Mouse (Mus musculus) MEL (cell line): ENCODE results near the gene Farsa. TPM values are rescaled to one million over a fixed set of nuclear protein-coding genes. Genes with fewer than 3 reads are reported as not detected.

Source experiments
- DNase-seq: peaks from one replicate; pipeline ENCODE4 v3.0.0; 2011; ENCODE audit warnings: low read depth, low spot score
- H3K27ac ChIP-seq: 2 replicates; pipeline ENCODE4 v1.5.1; 2012; ENCODE audit warnings: low read depth, mild to moderate bottlenecking, control low read depth, low read length, moderate library complexity; ENCODE audit not compliant: control insufficient read depth
- H3K27me3 ChIP-seq, 2 experiments: fragments of 150-350 bp in 1 of 2; sonication (generic) in 1 of 2; 2 replicates each; pipeline ENCODE4 v1.6.1; 2012; ENCODE audit warnings: low read length in 2 of 2, mild to moderate bottlenecking in 2 of 2, improper control_type of control experiment in 1 of 2, moderate library complexity in 1 of 2; ENCODE audit not compliant: insufficient read depth in 2 of 2, control insufficient read depth in 1 of 2
- H3K36me3 ChIP-seq, 2 experiments: 2 replicates each; pipeline ENCODE4 v1.6.1; 2012 to 2014; ENCODE audit warnings: low read length in 2 of 2, improper control_type of control experiment in 1 of 2, inconsistent platforms in 1 of 2, mild to moderate bottlenecking in 1 of 2; ENCODE audit not compliant: insufficient read depth in 2 of 2, control insufficient read depth in 1 of 2
- H3K4me1 ChIP-seq, 2 experiments: fragments of 150-350 bp in 1 of 2; sonication (generic) in 1 of 2; 2 replicates each; pipeline ENCODE4 v1.6.1; 2012; ENCODE audit warnings: low read length in 2 of 2, improper control_type of control experiment in 1 of 2, mild to moderate bottlenecking in 1 of 2; ENCODE audit not compliant: insufficient read depth in 2 of 2, control insufficient read depth in 1 of 2
- H3K4me3 ChIP-seq, 2 experiments: fragments of 150-350 bp in 1 of 2; sonication (generic) in 1 of 2; 2 replicates each; pipeline ENCODE4 v1.5.1; 2012; ENCODE audit warnings: low read depth in 2 of 2, low read length in 2 of 2, mild to moderate bottlenecking in 2 of 2, moderate library complexity in 2 of 2, control low read depth in 1 of 2, improper control_type of control experiment in 1 of 2; ENCODE audit not compliant: control insufficient read depth in 1 of 2, insufficient read depth in 1 of 2
- H3K79me2 ChIP-seq: 2 replicates; pipeline ENCODE4 v1.6.1; 2012; ENCODE audit warnings: mild to moderate bottlenecking, low read length, moderate library complexity; ENCODE audit not compliant: control insufficient read depth, poor library complexity, insufficient read depth
- H3K9ac ChIP-seq: 2 replicates; pipeline ENCODE4 v1.6.1; 2012; ENCODE audit warnings: low read depth, mild to moderate bottlenecking, control low read depth, low read length, moderate library complexity; ENCODE audit not compliant: control insufficient read depth, poor library complexity, severe bottlenecking
- H3K9me3 ChIP-seq: fragments of 150-350 bp; sonication (generic); replicated peaks from 2 replicates; pipeline ENCODE4 v1.6.1; 2012; ENCODE audit warnings: mild to moderate bottlenecking, low read length, improper control_type of control experiment, moderate library complexity; ENCODE audit not compliant: insufficient read depth
- BHLHE40 ChIP-seq: IDR thresholded peaks from 2 replicates; pipeline ENCODE4 v1.6.1; 2012; ENCODE audit warnings: low read depth, mild to moderate bottlenecking, inconsistent platforms, low read length, improper control_type of control experiment, borderline replicate concordance
- CHD1 ChIP-seq: IDR thresholded peaks from 2 replicates; pipeline ENCODE4 v1.6.1; 2012; ENCODE audit warnings: low read depth, mild to moderate bottlenecking, inconsistent platforms, low read length, improper control_type of control experiment
- CHD2 ChIP-seq: IDR thresholded peaks from 2 replicates; pipeline ENCODE4 v1.6.1; 2011; ENCODE audit warnings: low read length, improper control_type of control experiment
- CTCF ChIP-seq, 3 experiments: IDR thresholded peaks in 2 of 3; conservative IDR thresholded peaks in 1 of 3; 2 replicates each; pipeline ENCODE4 v1.5.1; 2011 to 2012; ENCODE audit warnings: low read length in 3 of 3, low read depth in 2 of 3, mild to moderate bottlenecking in 2 of 3, improper control_type of control experiment in 1 of 3, inconsistent platforms in 1 of 3, mixed read lengths in 1 of 3, moderate library complexity in 1 of 3; ENCODE audit not compliant: control insufficient read depth in 1 of 3, insufficient read depth in 1 of 3, poor library complexity in 1 of 3, severe bottlenecking in 1 of 3
- ELF1 ChIP-seq: IDR thresholded peaks from 2 replicates; pipeline ENCODE4 v1.6.1; 2014; ENCODE audit warnings: low read depth, mild to moderate bottlenecking, inconsistent platforms, low read length, improper control_type of control experiment, moderate library complexity
- ETS1 ChIP-seq: IDR thresholded peaks from 2 replicates; pipeline ENCODE4 v1.6.1; 2012; ENCODE audit warnings: low read depth, mild to moderate bottlenecking, inconsistent platforms, low read length, improper control_type of control experiment, moderate library complexity
- GABPA ChIP-seq: IDR thresholded peaks from 2 replicates; pipeline ENCODE4 v1.6.1; 2012; ENCODE audit warnings: low read depth, mild to moderate bottlenecking, inconsistent platforms, low read length, improper control_type of control experiment, moderate library complexity
- JUND ChIP-seq: IDR thresholded peaks from 2 replicates; pipeline ENCODE4 v1.6.1; 2011; ENCODE audit warnings: low read depth, mild to moderate bottlenecking, improper control_type of control experiment, low read length
- KAT2A ChIP-seq: conservative IDR thresholded peaks from 2 replicates; pipeline ENCODE4 v1.6.1; 2012; ENCODE audit warnings: low read depth, low read length, improper control_type of control experiment, inconsistent platforms
- MAX ChIP-seq: IDR thresholded peaks from 2 replicates; pipeline ENCODE4 v1.6.1; 2011; ENCODE audit warnings: low read length, improper control_type of control experiment
- MAZ ChIP-seq: IDR thresholded peaks from 2 replicates; pipeline ENCODE4 v1.6.1; 2012; ENCODE audit warnings: low read depth, mild to moderate bottlenecking, inconsistent platforms, low read length, improper control_type of control experiment
- MEF2A ChIP-seq: IDR thresholded peaks from 2 replicates; pipeline ENCODE4 v1.6.1; 2014; ENCODE audit warnings: low read depth, mild to moderate bottlenecking, inconsistent platforms, low read length, improper control_type of control experiment; ENCODE audit not compliant: poor library complexity, insufficient replicate concordance, severe bottlenecking; ENCODE audit errors: extremely low read depth
- MXI1 ChIP-seq: IDR thresholded peaks from 2 replicates; pipeline ENCODE4 v1.6.1; 2011; ENCODE audit warnings: mild to moderate bottlenecking, low read depth, low read length, improper control_type of control experiment
- MYC ChIP-seq: IDR thresholded peaks from 2 replicates; pipeline ENCODE4 v1.6.1; 2011; ENCODE audit warnings: low read depth, mild to moderate bottlenecking, low read length, improper control_type of control experiment, moderate library complexity
- NRF1 ChIP-seq: IDR thresholded peaks from 2 replicates; pipeline ENCODE4 v1.6.1; 2014; ENCODE audit warnings: low read depth, mild to moderate bottlenecking, inconsistent platforms, low read length, improper control_type of control experiment, moderate library complexity; ENCODE audit not compliant: poor library complexity, insufficient read depth, severe bottlenecking
- POLR2AphosphoS2 ChIP-seq: IDR thresholded peaks from 2 replicates; pipeline ENCODE4 v1.6.1; 2011; ENCODE audit warnings: low read length, improper control_type of control experiment
- POLR2AphosphoS5 ChIP-seq: IDR thresholded peaks from 2 replicates; pipeline ENCODE4 v1.6.1; 2012; ENCODE audit warnings: low read depth, borderline replicate concordance, mild to moderate bottlenecking, inconsistent platforms, low read length, moderate library complexity, mixed read lengths
- RAD21 ChIP-seq: IDR thresholded peaks from 2 replicates; pipeline ENCODE4 v1.6.1; 2011; ENCODE audit warnings: mild to moderate bottlenecking, low read depth, low read length, improper control_type of control experiment
- RCOR1 ChIP-seq: IDR thresholded peaks from 2 replicates; pipeline ENCODE4 v1.6.1; 2012; ENCODE audit warnings: low read depth, mild to moderate bottlenecking, inconsistent platforms, low read length, improper control_type of control experiment
- SIN3A ChIP-seq: IDR thresholded peaks from 2 replicates; pipeline ENCODE4 v1.6.1; 2012; ENCODE audit warnings: low read length, improper control_type of control experiment, inconsistent platforms
- SMC3 ChIP-seq: IDR thresholded peaks from 2 replicates; pipeline ENCODE4 v1.6.1; 2011; ENCODE audit warnings: low read depth, low read length, improper control_type of control experiment
- TAL1 ChIP-seq: IDR thresholded peaks from 2 replicates; pipeline ENCODE4 v1.6.1; 2012; ENCODE audit warnings: mild to moderate bottlenecking, inconsistent platforms, low read length, moderate library complexity, mixed read lengths
- TBP ChIP-seq: IDR thresholded peaks from 2 replicates; pipeline ENCODE4 v1.8.0; 2011; ENCODE audit warnings: low read depth, low read length, improper control_type of control experiment
- UBTF ChIP-seq: IDR thresholded peaks from 2 replicates; pipeline ENCODE4 v1.6.1; 2012; ENCODE audit warnings: low read depth, mild to moderate bottlenecking, inconsistent platforms, low read length, improper control_type of control experiment, moderate library complexity, borderline replicate concordance; ENCODE audit not compliant: insufficient read depth
- USF1 ChIP-seq: IDR thresholded peaks from 2 replicates; pipeline ENCODE4 v1.6.1; 2014; ENCODE audit warnings: low read depth, mild to moderate bottlenecking, inconsistent platforms, low read length, improper control_type of control experiment, moderate library complexity
- ZMIZ1 ChIP-seq: IDR thresholded peaks from 2 replicates; pipeline ENCODE4 v1.6.1; 2012; ENCODE audit warnings: low read depth, mild to moderate bottlenecking, inconsistent platforms, low read length, improper control_type of control experiment, moderate library complexity
- ZNF384 ChIP-seq: IDR thresholded peaks from 2 replicates; pipeline ENCODE4 v1.6.1; 2012; ENCODE audit warnings: low read depth, mild to moderate bottlenecking, inconsistent platforms, low read length, improper control_type of control experiment
- polyA plus RNA-seq, 2 experiments: library from polyadenylated mRNA; stranded (reverse) in 1 of 2; unstranded in 1 of 2; fragments of >175 nt in 1 of 2; fragments of >200 nt in 1 of 2; gene quantifications; 2 replicates each; pipeline versions ENCODE4 v1.2.1 to v1.2.4; 2012; ENCODE audit warnings: low replicate concordance in 2 of 2, low read depth in 1 of 2; ENCODE audit not compliant: insufficient read length in 2 of 2, insufficient read depth in 1 of 2, missing spikeins in 1 of 2
- total RNA-seq: library from RNA; depleted of rRNA; stranded (reverse); fragments of 300-350 nt; gene quantifications from 2 replicates; pipeline ENCODE4 v1.2.3, GENCODE M21; 2012

The Farsa gene
- total and polyA plus RNA-seq, 3 experiments: 152 to 295 (median 245) TPM

DNA sequence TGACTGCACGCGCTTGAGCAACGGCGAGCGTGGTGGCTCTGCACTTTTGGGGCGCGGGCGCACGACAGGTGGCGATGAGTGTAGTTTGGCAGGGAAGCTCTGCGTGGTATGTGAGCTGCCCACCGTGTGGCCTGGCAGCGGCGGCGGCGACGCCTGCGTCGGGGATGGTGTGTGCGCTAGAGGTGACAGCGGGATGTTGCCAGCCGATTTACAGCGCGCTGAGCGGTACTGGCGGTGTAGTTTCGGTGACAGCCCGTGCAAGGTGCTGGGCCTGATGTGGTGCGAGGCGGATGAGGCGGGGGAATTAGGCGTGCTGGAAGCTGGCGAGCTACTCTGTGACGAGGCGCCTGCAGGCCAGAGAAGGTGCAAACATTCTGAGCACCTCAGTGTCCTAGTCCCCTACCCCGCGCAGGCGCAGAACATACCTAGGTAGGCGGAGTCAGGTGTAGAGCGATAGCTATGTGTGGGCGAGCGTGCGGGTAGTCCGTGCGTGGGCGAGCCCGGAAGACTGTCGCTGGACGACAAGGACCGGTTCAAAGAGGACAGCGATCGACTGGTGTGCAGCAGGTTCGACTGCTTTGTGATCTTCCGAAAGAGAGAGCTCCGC lies 56.2 kb downstream of the Farsa start (continued):
- TF ChIP-seq RAD21 (no peak), SMC3 (peak; percentile 15; the same call in 1 of the 2 replicates), ETS1 (0 out of 2 replicates have a peak, but pooled peaks have one; percentile 25), POLR2AphosphoS5 (peak; percentile 70; the same call in 1 of the 2 replicates), CHD1 (0 out of 2 replicates have a peak, but pooled peaks have one; percentile 55), POLR2AphosphoS2 (peak; percentile 98), TAL1 (peak; percentile 49), RCOR1 (no peak), MXI1 (peak; percentile 70), MYC (0 out of 2 replicates have a peak, but pooled peaks have one; percentile 74), JUND (no peak), NRF1 (peak; percentile 85), ZMIZ1 (peak; percentile 88; the same call in 1 of the 2 replicates), MAX (peak; percentile 73; the same call in 1 of the 2 replicates), BHLHE40 (no peak), MAZ (peak; percentile 63; the same call in 1 of the 2 replicates), ELF1 (peak; percentile 71; the same call in 1 of the 2 replicates)

DNA sequence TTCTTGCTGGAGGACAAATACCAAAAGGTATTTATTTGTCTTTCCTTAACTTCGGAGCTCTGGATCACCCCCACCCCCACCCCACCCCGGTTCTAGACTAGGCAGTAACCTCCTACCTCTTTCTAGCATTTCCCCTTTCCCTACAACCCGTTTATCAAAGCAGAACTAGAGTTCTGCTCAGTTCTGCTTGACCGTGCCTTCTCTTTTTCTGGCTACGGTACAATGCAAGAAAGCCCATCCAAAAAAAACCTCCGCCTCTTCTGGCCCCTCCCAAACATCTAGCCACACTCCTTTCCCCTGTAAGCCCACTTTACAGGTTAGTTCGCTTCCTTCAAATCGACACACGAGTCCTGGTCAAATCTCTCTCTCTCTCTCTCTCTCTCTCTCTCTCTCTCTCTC lies 56.7 kb downstream of the Farsa start:
- no peak for DNase-seq
- Histone ChIP-seq H3K4me3 (peak overlapping the region; percentile 38 to 49), H3K9me3 (no peaks in the 10 kb centered on the region), H3K36me3 (peaks cover 0 to 28% of the 10 kb centered on the region in 2 experiments; a peak in 2 of 4 replicates), H3K4me1 (peaks cover 2 to 35% of the 10 kb centered on the region in 2 experiments; a peak in 3 of 4 replicates), H3K27me3 (no peaks in the 10 kb centered on the region), H3K9ac (peak overlapping the region; percentile 69), H3K79me2 (peaks cover 35% of the 10 kb centered on the region), H3K27ac (peak overlapping the region; percentile 96)
- TF ChIP-seq MYC: peak; percentile 6; the same call in 1 of the 2 replicates
- no peak for TF ChIP-seq ZMIZ1

DNA sequence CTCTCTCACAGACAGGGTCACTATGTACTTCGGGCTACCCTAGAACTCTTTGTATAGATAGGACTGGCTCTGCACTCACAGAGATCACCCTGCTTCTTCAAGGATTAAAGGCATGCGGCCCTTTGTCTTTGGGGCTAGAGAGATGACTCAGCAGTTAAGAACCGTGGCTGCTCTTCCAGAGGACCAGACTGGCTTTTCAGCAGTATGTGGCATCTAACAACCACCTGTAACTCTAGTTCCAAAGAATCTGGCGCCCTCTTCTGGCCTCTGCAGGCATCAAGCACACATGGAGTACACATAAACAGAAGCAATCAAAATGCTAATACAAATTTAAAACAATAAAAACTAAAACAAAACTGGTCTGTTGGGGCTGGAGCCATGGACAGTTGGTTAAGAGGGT lies 57.2 kb downstream of the Farsa start:
- Histone ChIP-seq H3K4me3 (peak overlapping the region; percentile 38 to 49), H3K36me3 (peaks cover 0 to 28% of the 10 kb centered on the region in 2 experiments; a peak in 2 of 4 replicates), H3K4me1 (peaks cover 2 to 35% of the 10 kb centered on the region in 2 experiments; a peak in 3 of 4 replicates), H3K9me3 (no peaks in the 10 kb centered on the region), H3K9ac (peak overlapping the region; percentile 69), H3K27me3 (no peaks in the 10 kb centered on the region), H3K27ac (peak overlapping the region; percentile 96), H3K79me2 (peaks cover 31% of the 10 kb centered on the region)
- DNase-seq: peak; percentile 91
- TF ChIP-seq RCOR1 (no peak), ELF1 (no peak), SIN3A (peak; percentile 55; the same call in 1 of the 2 replicates), CHD2 (no peak), CTCF (IDR thresholded peaks at IDR 0.05 in 2 of 3, conservative IDR thresholded peaks at IDR 0.05 in 1 of 3; ENCODE audit: control insufficient read depth in 1 of 3, insufficient read depth in 1 of 3, low read depth in 2 of 3, low read length in 3 of 3, poor library complexity in 1 of 3, severe bottlenecking in 1 of 3) (peak; percentile 69 to 79 (median 70)), ZNF384 (no peak), MEF2A (no peak), BHLHE40 (no peak), KAT2A (no peak), RAD21 (peak; percentile 55), USF1 (no peak), UBTF (no peak), GABPA (peak; percentile 48; the same call in 1 of the 2 replicates), MYC (no peak), POLR2AphosphoS2 (peak; percentile 77; the same call in 1 of the 2 replicates), TBP (0 out of 2 replicates have a peak, but pooled peaks have one; percentile 13), MAZ (no peak)
